Mouse (Mus musculus): ENCODE data around the gene Rpap3.

DNA sequence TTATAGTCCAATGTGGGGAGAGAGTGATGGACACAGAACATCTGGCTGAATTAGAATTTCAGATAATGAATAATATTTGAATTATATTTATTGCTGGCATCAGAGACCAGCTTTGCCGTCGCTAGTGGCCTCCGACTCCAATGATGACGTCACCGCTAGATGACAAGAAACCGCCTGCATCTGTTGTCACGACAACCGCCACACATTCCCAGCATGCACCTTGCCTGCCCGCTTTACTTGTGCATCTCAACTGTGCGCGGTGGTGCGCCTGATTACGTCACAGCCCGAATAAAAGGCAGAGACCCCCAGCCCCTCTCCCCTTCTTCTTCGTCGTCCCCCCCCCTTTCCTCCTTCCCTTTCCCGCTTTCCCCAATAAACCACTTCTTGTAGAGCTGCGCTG lies 57.4 kb downstream of the Rpap3 start:
- TF ChIP-seq RAD21 (IDR thresholded peaks at IDR 0.05; ENCODE audit: low read depth, low read length) (no peak), ETS1 (conservative IDR thresholded peaks at IDR 0.05; ENCODE audit: low read depth, low read length) (no peak), CTCF (conservative IDR thresholded peaks at IDR 0.05 in 1 of 2, IDR thresholded peaks at IDR 0.05 in 1 of 2; ENCODE audit: low read depth in 2 of 2, low read length in 2 of 2) (no peak), POLR2A (IDR thresholded peaks at IDR 0.05; ENCODE audit: low read depth, low read length) (no peak), EP300 (IDR thresholded peaks at IDR 0.05; ENCODE audit: low read length) (no peak), MAX (IDR thresholded peaks at IDR 0.05; ENCODE audit: low read length) (no peak), KAT2A (IDR thresholded peaks at IDR 0.05; ENCODE audit: insufficient replicate concordance, low read length) (no peak)
